Mouse (Mus musculus) forebrain, embryonic 10.5 days (tissue): ENCODE measurements around the gene Bhlhe23. TPM values are rescaled to one million over a fixed set of nuclear protein-coding genes. Genes with fewer than 3 reads are reported as not detected.
A peak's percentile ranks its signal among the peaks of the same experiment; 100 is the strongest.

Experiments
- DNase-seq: peaks from one replicate; pipeline ENCODE4 v3.0.0-alpha.2; 2017; ENCODE audit warnings: low spot score; ENCODE audit errors: extremely low spot score
- H3K27ac ChIP-seq: fragments of 300-500 bp; sonication (generic); 2 replicates; pipeline ENCODE4 v1.5.1; 2016; ENCODE audit warnings: mild to moderate bottlenecking
- H3K27me3 ChIP-seq: fragments of 300-500 bp; sonication (generic); 2 replicates; pipeline ENCODE4 v1.6.1; 2016; ENCODE audit warnings: mild to moderate bottlenecking; ENCODE audit not compliant: poor library complexity, severe bottlenecking
- H3K36me3 ChIP-seq: fragments of 300-500 bp; sonication (generic); replicated peaks from 2 replicates; pipeline ENCODE4 v1.6.1; 2016; ENCODE audit warnings: mild to moderate bottlenecking, moderate library complexity
- H3K4me1 ChIP-seq: fragments of 300-500 bp; sonication (generic); 2 replicates; pipeline ENCODE4 v1.6.1; 2016
- H3K4me3 ChIP-seq: fragments of 300-500 bp; sonication (generic); 2 replicates; pipeline ENCODE4 v1.5.1; 2016; ENCODE audit warnings: mild to moderate bottlenecking, moderate library complexity
- H3K9me3 ChIP-seq: fragments of 300-500 bp; sonication (generic); 2 replicates; pipeline ENCODE4 v1.6.1; 2016; ENCODE audit warnings: mild to moderate bottlenecking, moderate library complexity
- WGBS: fragments of 180-500 bp; shearing (Covaris S2); methylation state at CpG from one replicate; pipeline ENCODE4 v1.1.7; 2016; 5-methylcytosine and 5-hydroxymethylcytosine counted together
- polyA plus RNA-seq: library from polyadenylated mRNA; unstranded; fragments of >200 nt; fragmentation: Nextera tagmentation; extraction: Ambion mirVana; gene quantifications from 2 replicates; pipeline ENCODE4 v1.2.1, GENCODE M21; 2016

Gene Bhlhe23
- polyA plus RNA-seq, 1 experiment from 2014 or later: 0.47 TPM

GRCm38 (mm10) chr2:180795597-180795996, 18.9 kb upstream of the Bhlhe23 start:
- no peak for DNase-seq
- 69% methylated on average over 3 of the region's 3 CpGs for WGBS
- H3K4me1 ChIP-seq: peaks cover 10% of the 10 kb centered on the region; the same call in 1 of the 2 replicates
- no peaks in the 10 kb centered on the region for H3K9me3 ChIP-seq
- peaks cover under 1% of the 10 kb centered on the region; the same call in 1 of the 2 replicates for H3K27me3 ChIP-seq
- no peak overlapping the region for H3K27ac ChIP-seq
- no peak overlapping the region for H3K4me3 ChIP-seq
- no peaks in the 10 kb centered on the region for H3K36me3 ChIP-seq

GRCm38 (mm10) chr2:180794422-180794821, 17.7 kb upstream of the Bhlhe23 start:
- Histone ChIP-seq H3K27ac (no peak overlapping the region), H3K4me1 (peaks cover 10% of the 10 kb centered on the region; the same call in 1 of the 2 replicates), H3K27me3 (peaks cover 13% of the 10 kb centered on the region), H3K36me3 (no peaks in the 10 kb centered on the region), H3K9me3 (no peaks in the 10 kb centered on the region), H3K4me3 (no peak overlapping the region)
- no peak for DNase-seq
- 85% methylated on average over 2 of the region's 2 CpGs for WGBS

GRCm38 (mm10) chr2:180791674-180792073, 15.0 kb upstream of the Bhlhe23 start:
- Histone ChIP-seq H3K36me3 (no peaks in the 10 kb centered on the region), H3K4me3 (no peak overlapping the region), H3K9me3 (no peaks in the 10 kb centered on the region), H3K27me3 (peaks cover 36% of the 10 kb centered on the region), H3K4me1 (peaks cover 24% of the 10 kb centered on the region), H3K27ac (no peak overlapping the region)
- DNase-seq: peak; percentile 44
- 44% methylated on average over 4 of the region's 4 CpGs for WGBS

- Histone ChIP-seq H3K27me3 (peaks cover 36% of the 10 kb centered on the region), H3K4me1 (peaks cover 14% of the 10 kb centered on the region), H3K4me3 (no peak overlapping the region), H3K27ac (no peak overlapping the region), H3K36me3 (no peaks in the 10 kb centered on the region), H3K9me3 (no peaks in the 10 kb centered on the region)
- WGBS: 43% methylated on average over 7 of the region's 7 CpGs
- no peak for DNase-seq
Measured at GRCm38 (mm10) chr2:180788843-180789242, 12.1 kb upstream of the Bhlhe23 start.

GRCm38 (mm10) chr2:180788386-180788785, 11.7 kb upstream of the Bhlhe23 start:
- no peaks in the 10 kb centered on the region for H3K36me3 ChIP-seq
- peaks cover 36% of the 10 kb centered on the region for H3K27me3 ChIP-seq
- WGBS: 56% methylated on average over 2 of the region's 2 CpGs
- peaks cover 14% of the 10 kb centered on the region for H3K4me1 ChIP-seq
- no peak overlapping the region for H3K27ac ChIP-seq
- H3K9me3 ChIP-seq: no peaks in the 10 kb centered on the region
- H3K4me3 ChIP-seq: no peak overlapping the region
- no peak for DNase-seq

GRCm38 (mm10) chr2:180787566-180788232, 11.0 kb upstream of the Bhlhe23 start:
- Histone ChIP-seq H3K27ac (no peak overlapping the region), H3K36me3 (no peaks in the 10 kb centered on the region), H3K27me3 (peaks cover 36% of the 10 kb centered on the region), H3K4me1 (peaks cover 14% of the 10 kb centered on the region), H3K9me3 (no peaks in the 10 kb centered on the region), H3K4me3 (no peak overlapping the region)
- DNase-seq: no peak
- WGBS: 82% methylated on average over 13 of the region's 13 CpGs

GRCm38 (mm10) chr2:180786732-180787131, 10.0 kb upstream of the Bhlhe23 start:
- Histone ChIP-seq H3K4me1 (peaks cover 14% of the 10 kb centered on the region), H3K36me3 (no peaks in the 10 kb centered on the region), H3K27ac (no peak overlapping the region), H3K27me3 (peaks cover 40% of the 10 kb centered on the region), H3K4me3 (no peak overlapping the region), H3K9me3 (no peaks in the 10 kb centered on the region)
- peak; percentile 44 for DNase-seq

GRCm38 (mm10) chr2:180780282-180780681, 3.6 kb upstream of the Bhlhe23 start:
- 5% methylated on average over 2 of the region's 2 CpGs for WGBS

GRCm38 (mm10) chr2:180779226-180780104, 2.8 kb upstream of the Bhlhe23 start:
- WGBS: 24% methylated on average over 12 of the region's 12 CpGs
- Histone ChIP-seq H3K27ac (no peak overlapping the region), H3K4me1 (peaks cover 21% of the 10 kb centered on the region), H3K4me3 (no peak overlapping the region), H3K36me3 (no peaks in the 10 kb centered on the region), H3K27me3 (peaks cover 74% of the 10 kb centered on the region), H3K9me3 (no peaks in the 10 kb centered on the region)
- peak; percentile 67 for DNase-seq

More at GRCm38 (mm10) chr2:180780282-180780681, 3.6 kb upstream of the Bhlhe23 start:
- DNase-seq: no peak
- H3K27me3 ChIP-seq: peaks cover 66% of the 10 kb centered on the region
- no peaks in the 10 kb centered on the region for H3K9me3 ChIP-seq
- no peak overlapping the region for H3K4me3 ChIP-seq
- H3K4me1 ChIP-seq: peaks cover 15% of the 10 kb centered on the region
- H3K27ac ChIP-seq: no peak overlapping the region
- H3K36me3 ChIP-seq: no peaks in the 10 kb centered on the region

- 3% methylated on average over 15 of the region's 15 CpGs for WGBS
- Histone ChIP-seq H3K36me3 (no peaks in the 10 kb centered on the region), H3K27ac (no peak overlapping the region), H3K4me3 (peak overlapping the region; percentile 14; the same call in 1 of the 2 replicates), H3K9me3 (no peaks in the 10 kb centered on the region), H3K4me1 (peaks cover 24% of the 10 kb centered on the region), H3K27me3 (peaks cover 93% of the 10 kb centered on the region)
- DNase-seq: no peak
Measured at GRCm38 (mm10) chr2:180775641-180776040, 1.1 kb downstream of the Bhlhe23 start.

- Histone ChIP-seq H3K27ac (no peak overlapping the region), H3K4me1 (peaks cover 24% of the 10 kb centered on the region), H3K4me3 (peak overlapping the region; percentile 14; the same call in 1 of the 2 replicates), H3K9me3 (no peaks in the 10 kb centered on the region), H3K27me3 (peaks cover 94% of the 10 kb centered on the region), H3K36me3 (no peaks in the 10 kb centered on the region)
- no peak for DNase-seq
- WGBS: 2% methylated on average over 12 of the region's 12 CpGs
Measured at GRCm38 (mm10) chr2:180775223-180775622, 1.5 kb downstream of the Bhlhe23 start.

GRCm38 (mm10) chr2:180765713-180766112, 11.0 kb downstream of the Bhlhe23 start:
- H3K36me3 ChIP-seq: no peaks in the 10 kb centered on the region
- H3K9me3 ChIP-seq: no peaks in the 10 kb centered on the region
- WGBS: 87% methylated on average over 7 of the region's 7 CpGs
- no peaks in the 10 kb centered on the region for H3K4me1 ChIP-seq
- 0 out of 2 replicates have a peak, but pooled peaks cover 3% of the 10 kb centered on the region for H3K27me3 ChIP-seq
- H3K27ac ChIP-seq: no peak overlapping the region
- DNase-seq: no peak
- no peak overlapping the region for H3K4me3 ChIP-seq

GRCm38 (mm10) chr2:180764986-180765385, 11.7 kb downstream of the Bhlhe23 start:
- no peak for DNase-seq
- WGBS: 81% methylated on average over 11 of the region's 11 CpGs
- no peaks in the 10 kb centered on the region for H3K27me3 ChIP-seq
- H3K4me3 ChIP-seq: no peak overlapping the region
- no peak overlapping the region for H3K27ac ChIP-seq
- no peaks in the 10 kb centered on the region for H3K9me3 ChIP-seq
- H3K36me3 ChIP-seq: no peaks in the 10 kb centered on the region
- no peaks in the 10 kb centered on the region for H3K4me1 ChIP-seq
